Mouse (Mus musculus) thymus, postnatal 0 days (tissue): ENCODE results near the gene Psmd4. TPM values are rescaled to one million over a fixed set of nuclear protein-coding genes. Genes with fewer than 3 reads are reported as not detected.
"Not testable (repeated sequence)": the region's sequence is repeated elsewhere in the genome, so short reads cannot be mapped to it uniquely, and the experiment has no call there.

Experiments
- DNase-seq: peaks from one replicate; pipeline ENCODE4 v3.0.0-alpha.2; 2015; ENCODE audit warnings: low spot score
- polyA plus RNA-seq: library from polyadenylated mRNA; unstranded; fragments of >200 nt; fragmentation: Nextera tagmentation; extraction: Ambion mirVana; gene quantifications from 2 replicates; pipeline ENCODE4 v1.2.1, GENCODE M21; 2015

Gene Psmd4
- 310 and 313 TPM in 2 replicates for polyA plus RNA-seq

GRCm38 (mm10) chr3:95042166-95042837, at the start of gene Psmd4:
Gene Psmd4, minus strand, starts transcription at chr3:95042614.
- peak; percentile 98 for DNase-seq

GRCm38 (mm10) chr3:95088071-95088470, 45.7 kb upstream of the Psmd4 start:
- DNase-seq = no peak

- DNase-seq = peak; percentile 11
Measured at GRCm38 (mm10) chr3:95071606-95072005, 29.2 kb upstream of the Psmd4 start.

GRCm38 (mm10) chr3:95066570-95066969, 24.2 kb upstream of the Psmd4 start:
- no peak for DNase-seq

- DNase-seq = no peak
Measured at GRCm38 (mm10) chr3:95066095-95066494, 23.7 kb upstream of the Psmd4 start.

- DNase-seq = no peak
Measured at GRCm38 (mm10) chr3:95065553-95065952, 23.1 kb upstream of the Psmd4 start.

GRCm38 (mm10) chr3:95063741-95064140, 21.3 kb upstream of the Psmd4 start:
- DNase-seq = no peak

GRCm38 (mm10) chr3:95058078-95058477, 15.7 kb upstream of the Psmd4 start:
- no peak for DNase-seq

- DNase-seq = no peak
Measured at GRCm38 (mm10) chr3:95056275-95056674, 13.9 kb upstream of the Psmd4 start.

GRCm38 (mm10) chr3:95054481-95055260, 12.3 kb upstream of the Psmd4 start:
- no peak for DNase-seq

- peak; percentile 62 for DNase-seq
Measured at GRCm38 (mm10) chr3:95053701-95054100, 11.3 kb upstream of the Psmd4 start.

GRCm38 (mm10) chr3:95052959-95053358, 10.5 kb upstream of the Psmd4 start:
- DNase-seq = peak; percentile 70

- no peak for DNase-seq
Measured at GRCm38 (mm10) chr3:95047914-95048313, 5.5 kb upstream of the Psmd4 start.

- DNase-seq = no peak
Measured at GRCm38 (mm10) chr3:95046462-95047057, 4.1 kb upstream of the Psmd4 start.

- peak; percentile 14 for DNase-seq
Measured at GRCm38 (mm10) chr3:95043251-95043650, 837 bp upstream of the Psmd4 start.

- peak; percentile 64 for DNase-seq
Measured at GRCm38 (mm10) chr3:95042838-95043229, 420 bp upstream of the Psmd4 start.

GRCm38 (mm10) chr3:95041625-95042024, 789 bp downstream of the Psmd4 start:
- no peak for DNase-seq

GRCm38 (mm10) chr3:95029953-95030352, 12.5 kb downstream of the Psmd4 start:
- peak; percentile 47 for DNase-seq

GRCm38 (mm10) chr3:95029291-95029827, 13.1 kb downstream of the Psmd4 start:
- DNase-seq = not testable (repeated sequence)

- peak; percentile 44 for DNase-seq
Measured at GRCm38 (mm10) chr3:95028603-95029002, 13.8 kb downstream of the Psmd4 start.

GRCm38 (mm10) chr3:95027701-95028100, 14.7 kb downstream of the Psmd4 start:
- peak; percentile 86 for DNase-seq
